Mouse (Mus musculus): ENCODE measurements around the gene Fgf13. TPM values are rescaled to one million over a fixed set of nuclear protein-coding genes. Genes with fewer than 3 reads are reported as not detected.

Fgf13 gene
- polyA plus RNA-seq, 1 experiment from 2014 or later, result 82.6 TPM

DNA sequence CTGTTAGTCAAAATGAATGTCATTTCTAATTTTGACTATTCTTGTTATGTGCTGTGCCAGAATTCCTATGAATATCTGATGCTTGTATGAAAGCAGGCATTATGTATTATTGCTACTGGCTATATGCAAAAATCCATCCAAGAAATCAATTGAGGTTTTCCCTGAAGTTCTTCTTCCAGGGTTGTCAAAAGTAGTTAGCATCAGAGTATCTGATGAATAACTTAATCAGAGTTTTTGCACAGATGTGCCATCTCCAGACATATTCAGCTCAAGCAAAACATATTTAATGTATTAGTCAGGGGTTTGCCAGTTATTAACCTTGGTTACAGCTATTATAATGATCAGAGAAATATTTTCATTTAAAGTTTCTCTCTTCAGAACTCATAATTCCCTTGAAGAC lies 454.7 kb downstream of the Fgf13 start:
- no peak overlapping the region for H3K9ac ChIP-seq
- no peaks in the 10 kb centered on the region for H3K4me1 ChIP-seq (replicated peaks)
- ATAC-seq (replicated peaks; ENCODE audit: insufficient number of reproducible peaks, insufficient read depth, low FRiP score, low read depth), result no peak
- no peaks in the 10 kb centered on the region for H3K36me3 ChIP-seq
- no peak overlapping the region for H3K4me3 ChIP-seq
- H3K9me3 ChIP-seq (replicated peaks), result no peaks in the 10 kb centered on the region
- no peaks in the 10 kb centered on the region for H3K27me3 ChIP-seq
- no peak overlapping the region for H3K27ac ChIP-seq
- H3K4me2 ChIP-seq, result no peak overlapping the region

DNA sequence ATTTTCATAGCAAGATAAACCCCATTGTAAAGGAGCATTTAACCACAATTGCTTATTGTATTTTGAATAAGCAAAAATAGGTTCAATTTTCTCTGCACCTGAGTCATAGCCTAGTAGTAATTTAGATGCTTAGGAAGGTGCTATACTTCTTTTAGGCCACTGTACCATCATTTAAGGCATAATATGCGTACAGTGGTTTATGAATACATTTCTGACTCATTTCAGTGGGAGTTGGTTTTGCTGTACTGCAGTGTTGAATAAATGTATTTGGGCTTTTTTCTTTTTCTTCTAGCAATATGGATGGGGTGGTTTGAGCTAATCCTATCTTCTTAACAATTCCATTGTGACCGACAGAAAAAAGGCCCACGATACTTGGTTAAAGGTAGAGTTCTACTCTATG lies 481.9 kb downstream of the Fgf13 start:
- H3K27me3 ChIP-seq, result no peaks in the 10 kb centered on the region
- no peak for ATAC-seq (replicated peaks; ENCODE audit: insufficient number of reproducible peaks, insufficient read depth, low FRiP score, low read depth)
- no peaks in the 10 kb centered on the region for H3K4me1 ChIP-seq (replicated peaks)
- no peaks in the 10 kb centered on the region for H3K36me3 ChIP-seq
- H3K4me2 ChIP-seq, result no peak overlapping the region
- no peak overlapping the region for H3K9ac ChIP-seq
- H3K9me3 ChIP-seq (replicated peaks), result no peaks in the 10 kb centered on the region
- H3K4me3 ChIP-seq, result no peak overlapping the region
- WGBS, result 87% methylated on average over 3 of the region's 3 CpGs
- no peak overlapping the region for H3K27ac ChIP-seq

DNA sequence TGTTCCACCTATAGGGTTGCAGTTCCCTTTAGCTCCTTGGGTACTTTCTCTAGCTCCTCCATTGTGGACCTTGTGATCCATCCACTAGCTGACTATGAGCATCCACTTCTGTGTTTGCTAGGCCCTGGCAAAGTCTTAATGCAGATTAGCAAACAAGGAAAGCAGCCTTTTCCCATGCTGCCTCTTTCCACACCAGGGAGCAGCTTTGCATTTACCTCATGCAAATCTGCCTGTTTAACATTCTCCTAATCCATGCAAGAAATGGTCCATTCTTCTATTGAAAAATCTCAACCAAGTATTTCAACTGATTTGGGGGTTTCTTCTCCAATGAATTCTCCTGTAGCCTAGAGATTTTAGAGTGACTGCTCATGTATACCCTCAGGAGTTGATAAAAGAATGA lies 487.4 kb downstream of the Fgf13 start:
- Histone ChIP-seq H3K4me2 (no peak overlapping the region), H3K4me1 (replicated peaks) (no peaks in the 10 kb centered on the region), H3K27me3 (no peaks in the 10 kb centered on the region), H3K36me3 (no peaks in the 10 kb centered on the region), H3K27ac (no peak overlapping the region), H3K9me3 (replicated peaks) (no peaks in the 10 kb centered on the region), H3K4me3 (no peak overlapping the region), H3K9ac (no peak overlapping the region)
- ATAC-seq (replicated peaks; ENCODE audit: insufficient number of reproducible peaks, insufficient read depth, low FRiP score, low read depth), result no peak

DNA sequence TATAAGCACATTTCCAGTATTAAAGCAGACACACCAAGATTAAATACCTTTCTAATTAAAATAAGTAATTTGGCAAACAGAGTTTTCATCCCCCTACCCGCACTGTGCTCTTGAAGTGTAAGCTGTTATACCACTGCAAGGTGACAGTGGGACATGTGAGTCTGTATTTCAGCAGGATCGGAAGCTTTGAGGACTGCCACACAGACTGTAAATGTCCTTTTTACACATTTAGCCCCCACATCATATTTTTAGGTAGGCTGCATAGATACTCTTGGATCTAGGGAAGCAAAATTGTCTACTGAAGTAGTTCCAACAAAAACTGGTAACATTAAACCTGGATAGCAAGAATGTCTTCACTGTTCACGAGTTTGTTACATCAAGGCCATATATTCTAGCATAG lies 495.8 kb downstream of the Fgf13 start:
- ATAC-seq (replicated peaks; ENCODE audit: insufficient number of reproducible peaks, insufficient read depth, low FRiP score, low read depth), result no peak
- Histone ChIP-seq H3K36me3 (no peaks in the 10 kb centered on the region), H3K4me3 (no peak overlapping the region), H3K9me3 (replicated peaks) (no peaks in the 10 kb centered on the region), H3K4me2 (no peak overlapping the region), H3K4me1 (replicated peaks) (no peaks in the 10 kb centered on the region), H3K9ac (no peak overlapping the region), H3K27ac (no peak overlapping the region), H3K27me3 (no peaks in the 10 kb centered on the region)
- 72% methylated on average over 3 of the region's 3 CpGs for WGBS

DNA sequence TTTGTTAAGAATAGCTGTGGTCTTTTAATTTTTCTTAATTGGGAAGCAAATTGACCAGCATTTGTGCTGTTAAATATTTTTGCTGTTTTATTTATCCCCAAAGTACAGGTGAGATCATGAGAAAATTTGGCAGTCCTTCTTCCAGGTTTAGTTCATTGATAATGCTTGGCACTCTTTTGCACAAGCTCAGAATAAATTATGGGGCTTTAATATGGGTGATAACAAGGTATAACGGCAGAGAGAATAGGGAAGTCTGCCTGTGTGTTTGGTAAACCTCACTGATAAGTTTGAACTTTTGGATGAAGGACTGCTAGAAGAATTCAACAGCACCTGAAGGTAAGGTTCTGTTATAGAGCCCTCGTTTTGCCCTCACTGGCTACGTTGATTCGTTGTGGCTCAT lies 504.7 kb downstream of the Fgf13 start:
- Histone ChIP-seq H3K27ac (no peak overlapping the region), H3K9me3 (replicated peaks) (no peaks in the 10 kb centered on the region), H3K4me2 (no peak overlapping the region), H3K27me3 (no peaks in the 10 kb centered on the region), H3K36me3 (no peaks in the 10 kb centered on the region), H3K4me1 (replicated peaks) (no peaks in the 10 kb centered on the region), H3K9ac (no peak overlapping the region), H3K4me3 (no peak overlapping the region)
- 76% methylated on average over 4 of the region's 4 CpGs for WGBS
- ATAC-seq (replicated peaks; ENCODE audit: insufficient number of reproducible peaks, insufficient read depth, low FRiP score, low read depth), result no peak

DNA sequence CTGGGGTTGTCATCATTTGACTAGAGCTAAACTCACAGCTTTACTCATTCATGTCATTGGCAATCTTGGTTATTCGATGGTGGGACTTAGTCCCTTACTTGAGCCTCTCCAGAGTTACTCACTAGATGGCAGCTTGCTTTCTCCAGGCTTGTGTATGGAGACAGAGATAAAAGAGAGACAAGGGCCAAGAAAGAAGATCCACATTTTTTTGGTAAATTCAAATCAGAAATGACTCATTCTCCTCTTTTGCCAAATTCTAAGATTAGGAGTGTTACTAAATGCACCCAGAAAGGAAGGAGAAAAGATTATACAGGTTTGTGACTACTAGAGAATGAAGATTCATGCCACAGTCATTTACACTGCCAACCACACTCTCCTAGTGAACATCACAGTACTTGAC lies 532.9 kb downstream of the Fgf13 start:
- no peak overlapping the region for H3K4me3 ChIP-seq
- H3K4me1 ChIP-seq (replicated peaks), result no peaks in the 10 kb centered on the region
- no peak for ATAC-seq (replicated peaks; ENCODE audit: insufficient number of reproducible peaks, insufficient read depth, low FRiP score, low read depth)
- WGBS, result 65% methylated on average over 1 of the region's 1 CpGs
- no peaks in the 10 kb centered on the region for H3K36me3 ChIP-seq
- H3K9me3 ChIP-seq (replicated peaks), result no peaks in the 10 kb centered on the region
- no peak overlapping the region for H3K4me2 ChIP-seq
- H3K27ac ChIP-seq, result no peak overlapping the region
- no peak overlapping the region for H3K9ac ChIP-seq
- no peaks in the 10 kb centered on the region for H3K27me3 ChIP-seq

MicroRNAs within 50 kb of the gene (microRNA counts, 519-probe panel; counts per million panel counts)
- 2,318 counts per million, percentile 42 among the panel's probes with 10 or more counts for microRNA mmu-miR-504

Small RNA genes lying within 50 kb of the gene (microRNA-seq; reads per million reads assigned to microRNA genes)
- 17.9 reads per million, percentile 32 among the genes with 10 or more reads in this experiment for gene Mir504
